Mouse (Mus musculus): ENCODE results near the gene Naa80. TPM values are rescaled to one million over a fixed set of nuclear protein-coding genes. Genes with fewer than 3 reads are reported as not detected.

Naa80 gene
- polyA plus RNA-seq, 1 experiment from 2014 or later = 16.4 TPM

- 0% methylated on average over 2 of the region's 2 CpGs for WGBS
- no peaks in the 10 kb centered on the region for H3K27me3 ChIP-seq (ENCODE audit: control insufficient read depth, insufficient read depth, low read length)
- H3K9me3 ChIP-seq (ENCODE audit: control insufficient read depth, low read length) = no peaks in the 10 kb centered on the region
- H3K27ac ChIP-seq = peak overlapping the region; percentile 93
- H3K9ac ChIP-seq = peak overlapping the region; percentile 51
- H3K4me2 ChIP-seq (replicated peaks) = peak overlapping the region; percentile 98
- no peak overlapping the region for H3K4me3 ChIP-seq (replicated peaks; ENCODE audit: low read length)
- H3K36me3 ChIP-seq (replicated peaks; ENCODE audit: control insufficient read depth, insufficient read depth) = peaks cover 19% of the 10 kb centered on the region; the same call in 1 of the 2 replicates
- H3K4me1 ChIP-seq (replicated peaks; ENCODE audit: control insufficient read depth, insufficient read depth, low read length) = peaks cover 61% of the 10 kb centered on the region
- DNase-seq (ENCODE audit: low spot score) (peak; percentile 79), ATAC-seq (ENCODE audit: low FRiP score) (peak; percentile 68)
These were observed 48.2 kb downstream of the Naa80 start for GRCm38 (mm10) chr9:107626844-107627277.

- H3K4me2 ChIP-seq (replicated peaks) = peak overlapping the region; percentile 98
- H3K4me1 ChIP-seq (replicated peaks; ENCODE audit: control insufficient read depth, insufficient read depth, low read length) = peaks cover 68% of the 10 kb centered on the region
- 13% methylated on average over 20 of the region's 20 CpGs for WGBS
- H3K36me3 ChIP-seq (replicated peaks; ENCODE audit: control insufficient read depth, insufficient read depth) = peaks cover 14% of the 10 kb centered on the region; the same call in 1 of the 2 replicates
- H3K27ac ChIP-seq = peak overlapping the region; percentile 93
- peak overlapping the region; percentile 51 for H3K9ac ChIP-seq
- H3K27me3 ChIP-seq (ENCODE audit: control insufficient read depth, insufficient read depth, low read length) = no peaks in the 10 kb centered on the region
- DNase-seq (ENCODE audit: low spot score) (no peak), ATAC-seq (ENCODE audit: low FRiP score) (no peak)
- no peak overlapping the region for H3K4me3 ChIP-seq (replicated peaks; ENCODE audit: low read length)
- no peaks in the 10 kb centered on the region for H3K9me3 ChIP-seq (ENCODE audit: control insufficient read depth, low read length)
These were observed 48.9 kb downstream of the Naa80 start for GRCm38 (mm10) chr9:107627387-107628255.

- peak overlapping the region; percentile 51 for H3K9ac ChIP-seq
- H3K9me3 ChIP-seq (ENCODE audit: control insufficient read depth, low read length) = no peaks in the 10 kb centered on the region
- no peak for ATAC-seq (ENCODE audit: low FRiP score)
- H3K27me3 ChIP-seq (ENCODE audit: control insufficient read depth, insufficient read depth, low read length) = no peaks in the 10 kb centered on the region
- peaks cover 11% of the 10 kb centered on the region; the same call in 1 of the 2 replicates for H3K36me3 ChIP-seq (replicated peaks; ENCODE audit: control insufficient read depth, insufficient read depth)
- no peak for DNase-seq (ENCODE audit: low spot score)
- peaks cover 73% of the 10 kb centered on the region for H3K4me1 ChIP-seq (replicated peaks; ENCODE audit: control insufficient read depth, insufficient read depth, low read length)
- 27% methylated on average over 13 of the region's 15 CpGs for WGBS
- H3K4me2 ChIP-seq (replicated peaks) = peak overlapping the region; percentile 98
- no peak overlapping the region for H3K4me3 ChIP-seq (replicated peaks; ENCODE audit: low read length)
- peak overlapping the region; percentile 93 for H3K27ac ChIP-seq
These were observed 50.2 kb downstream of the Naa80 start for GRCm38 (mm10) chr9:107628721-107629410.

GRCm38 (mm10) chr9:107629411-107629730 lies 50.7 kb downstream of the Naa80 start:
- DNase-seq (ENCODE audit: low spot score) (no peak), ATAC-seq (ENCODE audit: low FRiP score) (no peak)
- peaks cover 9% of the 10 kb centered on the region; the same call in 1 of the 2 replicates for H3K36me3 ChIP-seq (replicated peaks; ENCODE audit: control insufficient read depth, insufficient read depth)
- H3K4me2 ChIP-seq (replicated peaks) = peak overlapping the region; percentile 98
- no peaks in the 10 kb centered on the region for H3K9me3 ChIP-seq (ENCODE audit: control insufficient read depth, low read length)
- peak overlapping the region; percentile 35 for H3K9ac ChIP-seq
- peak overlapping the region; percentile 93 for H3K27ac ChIP-seq
- 0 out of 2 replicates have a peak overlapping the region, but pooled peaks have one; percentile 3 for H3K4me3 ChIP-seq (replicated peaks; ENCODE audit: low read length)
- 28% methylated on average over 4 of the region's 4 CpGs for WGBS
- peaks cover 73% of the 10 kb centered on the region for H3K4me1 ChIP-seq (replicated peaks; ENCODE audit: control insufficient read depth, insufficient read depth, low read length)
- no peaks in the 10 kb centered on the region for H3K27me3 ChIP-seq (ENCODE audit: control insufficient read depth, insufficient read depth, low read length)

- peak overlapping the region; percentile 35 for H3K9ac ChIP-seq
- peak; percentile 6 for ATAC-seq (ENCODE audit: low FRiP score)
- H3K4me1 ChIP-seq (replicated peaks; ENCODE audit: control insufficient read depth, insufficient read depth, low read length) = peaks cover 73% of the 10 kb centered on the region
- H3K4me3 ChIP-seq (replicated peaks; ENCODE audit: low read length) = peak overlapping the region; percentile 3; the same call in 1 of the 2 replicates
- H3K27ac ChIP-seq = peak overlapping the region; percentile 93
- H3K9me3 ChIP-seq (ENCODE audit: control insufficient read depth, low read length) = no peaks in the 10 kb centered on the region
- H3K36me3 ChIP-seq (replicated peaks; ENCODE audit: control insufficient read depth, insufficient read depth) = peaks cover 4% of the 10 kb centered on the region; the same call in 1 of the 2 replicates
- peak; percentile 42 for DNase-seq (ENCODE audit: low spot score)
- 6% methylated on average over 14 of the region's 14 CpGs for WGBS
- peak overlapping the region; percentile 98 for H3K4me2 ChIP-seq (replicated peaks)
- no peaks in the 10 kb centered on the region for H3K27me3 ChIP-seq (ENCODE audit: control insufficient read depth, insufficient read depth, low read length)
These were observed 51.3 kb downstream of the Naa80 start for GRCm38 (mm10) chr9:107629901-107630425.

GRCm38 (mm10) chr9:107630576-107630975 lies 51.9 kb downstream of the Naa80 start:
- H3K27me3 ChIP-seq (ENCODE audit: control insufficient read depth, insufficient read depth, low read length) = no peaks in the 10 kb centered on the region
- no peaks in the 10 kb centered on the region for H3K9me3 ChIP-seq (ENCODE audit: control insufficient read depth, low read length)
- peaks cover 70% of the 10 kb centered on the region for H3K4me1 ChIP-seq (replicated peaks; ENCODE audit: control insufficient read depth, insufficient read depth, low read length)
- H3K36me3 ChIP-seq (replicated peaks; ENCODE audit: control insufficient read depth, insufficient read depth) = no peaks in the 10 kb centered on the region
- peak overlapping the region; percentile 98 for H3K4me2 ChIP-seq (replicated peaks)
- ATAC-seq (ENCODE audit: low FRiP score) (peak; percentile 31), DNase-seq (ENCODE audit: low spot score) (peak; percentile 54)
- peak overlapping the region; percentile 35 for H3K9ac ChIP-seq
- H3K4me3 ChIP-seq (replicated peaks; ENCODE audit: low read length) = peak overlapping the region; percentile 3; the same call in 1 of the 2 replicates
- H3K27ac ChIP-seq = peak overlapping the region; percentile 93
- 2% methylated on average over 4 of the region's 4 CpGs for WGBS

- no peak for ATAC-seq (ENCODE audit: low FRiP score)
- WGBS = 28% methylated on average over 9 of the region's 9 CpGs
- peak overlapping the region; percentile 98 for H3K4me2 ChIP-seq (replicated peaks)
- no peak for DNase-seq (ENCODE audit: low spot score)
- H3K9me3 ChIP-seq (ENCODE audit: control insufficient read depth, low read length) = no peaks in the 10 kb centered on the region
- H3K4me1 ChIP-seq (replicated peaks; ENCODE audit: control insufficient read depth, insufficient read depth, low read length) = peaks cover 71% of the 10 kb centered on the region
- H3K27me3 ChIP-seq (ENCODE audit: control insufficient read depth, insufficient read depth, low read length) = no peaks in the 10 kb centered on the region
- H3K9ac ChIP-seq = 0 out of 2 replicates have a peak overlapping the region, but pooled peaks have one; percentile 82
- no peak overlapping the region for H3K4me3 ChIP-seq (replicated peaks; ENCODE audit: low read length)
- H3K27ac ChIP-seq = peak overlapping the region; percentile 93
- no peaks in the 10 kb centered on the region for H3K36me3 ChIP-seq (replicated peaks; ENCODE audit: control insufficient read depth, insufficient read depth)
These were observed 52.7 kb downstream of the Naa80 start for GRCm38 (mm10) chr9:107631311-107631826.

- ATAC-seq (ENCODE audit: low FRiP score) (no peak), DNase-seq (ENCODE audit: low spot score) (no peak)
- peak overlapping the region; percentile 98 for H3K4me2 ChIP-seq (replicated peaks)
- no peaks in the 10 kb centered on the region for H3K9me3 ChIP-seq (ENCODE audit: control insufficient read depth, low read length)
- peak overlapping the region; percentile 93 for H3K27ac ChIP-seq
- H3K4me3 ChIP-seq (replicated peaks; ENCODE audit: low read length) = peak overlapping the region; percentile 69
- no peaks in the 10 kb centered on the region for H3K36me3 ChIP-seq (replicated peaks; ENCODE audit: control insufficient read depth, insufficient read depth)
- peaks cover 70% of the 10 kb centered on the region for H3K4me1 ChIP-seq (replicated peaks; ENCODE audit: control insufficient read depth, insufficient read depth, low read length)
- WGBS = 45% methylated on average over 8 of the region's 8 CpGs
- peak overlapping the region; percentile 82 for H3K9ac ChIP-seq
- H3K27me3 ChIP-seq (ENCODE audit: control insufficient read depth, insufficient read depth, low read length) = no peaks in the 10 kb centered on the region
These were observed 53.2 kb downstream of the Naa80 start for GRCm38 (mm10) chr9:107631861-107632260.

Data from hindbrain, embryonic 14.5 days (tissue).